Mouse (Mus musculus): ENCODE measurements around the gene Ccdc107.

The Ccdc107 gene

DNA sequence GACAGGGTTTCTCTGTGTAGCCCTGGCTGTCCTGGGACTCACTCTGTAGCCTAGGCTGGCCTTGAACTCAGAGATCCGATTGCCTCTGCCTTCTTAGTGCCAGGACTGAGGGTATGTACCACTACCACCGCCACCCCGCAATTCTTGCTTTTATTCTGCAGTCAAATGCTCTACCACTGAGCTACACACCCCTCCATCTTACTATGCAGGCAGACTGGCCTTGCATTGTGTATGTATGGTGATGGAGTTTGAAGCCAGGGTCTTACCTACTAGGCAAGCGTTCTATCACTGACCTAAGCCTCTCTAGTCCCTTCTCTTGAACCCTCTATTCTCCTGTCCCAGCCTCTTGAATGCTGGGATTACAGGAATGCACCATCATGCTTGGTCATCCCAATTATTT, 20.6 kb downstream of the Ccdc107 start:
- no peak for DNase-seq

DNA sequence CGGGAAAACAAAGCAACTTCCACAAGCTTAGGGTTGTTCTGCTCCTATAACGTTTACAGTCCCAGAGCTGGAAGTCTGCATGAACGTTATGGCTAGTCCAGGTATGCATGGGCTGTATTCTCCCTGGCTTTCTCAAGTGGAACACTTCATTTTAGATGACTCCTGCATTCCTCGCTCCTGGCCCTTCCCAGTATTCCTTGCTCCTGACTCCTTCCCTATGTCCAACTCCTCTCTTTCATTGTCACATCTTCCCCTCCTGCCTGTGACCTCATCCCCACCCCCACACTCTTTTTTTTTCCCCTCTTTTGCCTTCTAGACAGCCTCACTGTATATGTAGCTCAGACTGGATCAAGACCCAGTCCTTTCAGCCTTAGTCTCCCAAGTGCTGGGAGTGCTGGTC, 21.1 kb downstream of the Ccdc107 start:
- DNase-seq = no peak

DNA sequence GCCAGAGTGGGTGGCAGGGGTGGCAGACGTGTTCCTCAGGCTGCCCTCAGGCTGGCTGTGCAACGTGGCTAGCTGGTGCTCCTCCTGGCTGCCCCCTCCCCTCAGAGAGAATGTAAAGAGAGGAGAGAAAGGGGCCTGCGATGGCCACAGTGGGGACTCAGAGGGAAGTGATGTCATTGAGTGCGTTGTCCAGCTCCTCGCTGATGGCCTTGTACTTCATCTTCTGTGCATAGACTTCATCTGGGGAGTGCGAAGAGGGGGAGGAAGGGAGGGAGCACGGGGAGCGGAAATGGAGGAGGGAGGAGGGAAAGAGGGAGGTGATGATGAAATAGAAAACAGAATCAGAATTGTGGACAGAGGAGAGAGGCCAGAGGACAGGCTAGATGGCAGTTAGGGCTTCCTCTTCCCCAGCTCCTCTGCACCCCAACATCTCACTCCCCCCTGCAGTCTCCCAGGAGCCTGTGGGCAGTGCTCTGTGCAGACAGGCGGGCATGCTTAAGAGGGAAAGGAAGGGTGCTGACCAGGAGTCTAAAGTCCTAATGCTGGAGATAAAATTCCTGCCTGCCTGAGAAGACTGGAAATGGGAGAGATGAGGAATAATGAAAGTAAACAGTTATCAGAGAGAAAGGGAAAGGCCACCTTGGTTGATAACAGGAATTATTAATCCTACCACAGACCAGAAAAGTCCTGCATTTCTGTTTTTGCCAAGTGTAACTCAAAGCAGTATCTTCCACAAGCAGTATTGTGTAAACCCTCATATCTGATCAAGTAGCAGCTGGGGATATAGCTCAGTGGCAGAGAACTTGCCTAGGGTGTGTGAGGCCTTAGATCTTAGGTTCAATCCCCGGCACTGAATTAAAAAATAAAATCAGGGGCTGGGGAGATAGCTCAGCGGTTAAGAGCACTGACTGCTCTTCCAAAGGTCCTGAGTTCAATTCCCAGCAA, 23.3 kb downstream of the Ccdc107 start:
- DNase-seq = no peak

DNA sequence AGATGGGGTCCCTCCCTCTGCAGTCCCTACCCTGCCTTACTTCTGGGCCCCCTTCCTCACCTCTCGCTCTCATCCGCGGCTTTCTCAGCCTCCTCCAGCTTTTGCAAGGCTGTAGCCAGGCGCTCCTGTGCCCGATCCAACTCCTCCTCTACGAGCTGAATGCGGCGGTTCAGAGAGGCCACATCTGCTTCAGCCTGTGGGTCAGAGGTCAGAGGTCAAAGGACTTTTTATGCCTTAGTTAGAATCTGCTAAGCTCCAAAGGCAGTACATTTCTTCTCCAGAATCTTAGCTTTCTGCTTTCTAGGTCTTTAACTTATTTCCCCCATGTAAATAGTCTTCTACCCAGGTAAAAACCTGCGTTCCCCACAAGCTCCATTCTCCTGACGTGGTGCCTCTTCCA, 26.9 kb downstream of the Ccdc107 start:
- DNase-seq = no peak

DNA sequence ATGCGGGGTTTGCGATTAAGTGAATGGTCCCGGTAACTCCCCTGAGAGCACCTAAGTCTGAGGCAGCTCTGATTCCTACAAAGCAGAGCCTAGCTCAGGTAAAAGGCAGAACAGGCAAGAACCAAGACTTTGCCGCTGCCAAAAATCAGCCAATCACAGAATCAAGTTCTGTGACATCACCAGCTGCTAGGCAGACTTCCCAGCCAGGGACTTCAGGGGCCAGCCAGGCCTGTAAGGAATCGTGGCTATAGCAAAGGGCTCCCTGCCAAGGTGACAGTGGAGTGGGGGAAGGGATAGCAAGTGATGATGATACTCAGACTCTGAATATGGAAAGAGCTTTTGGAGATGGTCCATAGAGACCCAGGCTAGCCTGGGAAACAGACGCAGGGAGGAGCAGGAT, 27.3 kb downstream of the Ccdc107 start:
- peak; percentile 94 for DNase-seq

DNA sequence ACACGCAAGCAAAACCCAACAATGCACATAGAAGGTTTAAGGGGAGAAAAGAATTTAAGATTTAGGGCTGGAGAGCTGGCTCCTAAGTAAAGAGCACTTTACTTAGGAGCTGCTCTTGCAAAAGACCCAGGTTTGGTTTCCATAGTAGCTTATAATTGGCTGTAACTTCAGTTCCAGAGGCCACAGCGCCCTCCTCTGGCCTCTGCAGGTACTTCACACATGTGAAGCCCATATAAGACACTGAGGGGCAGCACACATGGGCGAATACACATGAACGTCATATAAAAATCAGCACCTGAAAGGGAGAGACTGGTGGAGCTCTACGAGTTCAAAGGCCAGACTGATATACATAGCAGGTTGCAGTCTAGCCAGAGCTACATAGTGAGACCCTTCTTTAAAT, 35.2 kb downstream of the Ccdc107 start:
- DNase-seq = no peak

DNA sequence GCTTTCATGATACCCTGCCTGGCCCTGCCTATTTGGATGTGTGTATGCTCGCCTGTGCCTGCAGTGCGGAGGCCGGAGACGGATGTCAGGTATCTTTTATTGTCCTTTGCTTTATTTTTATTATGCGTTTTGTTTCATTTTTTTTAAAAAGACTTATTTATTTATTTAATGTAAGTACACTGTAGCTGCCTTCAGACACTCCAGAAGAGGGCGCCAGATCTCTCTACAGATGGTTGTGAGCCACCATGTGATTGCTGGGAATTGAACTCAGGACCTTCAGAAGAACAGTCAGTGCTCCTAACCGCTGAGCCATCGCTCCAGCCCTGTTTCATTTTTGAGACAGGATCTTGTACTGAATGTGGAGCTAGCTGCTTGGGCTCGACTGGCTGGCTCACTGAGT, 35.8 kb downstream of the Ccdc107 start:
- peak in 1 of 2 experiments; percentile 48 for DNase-seq

DNA sequence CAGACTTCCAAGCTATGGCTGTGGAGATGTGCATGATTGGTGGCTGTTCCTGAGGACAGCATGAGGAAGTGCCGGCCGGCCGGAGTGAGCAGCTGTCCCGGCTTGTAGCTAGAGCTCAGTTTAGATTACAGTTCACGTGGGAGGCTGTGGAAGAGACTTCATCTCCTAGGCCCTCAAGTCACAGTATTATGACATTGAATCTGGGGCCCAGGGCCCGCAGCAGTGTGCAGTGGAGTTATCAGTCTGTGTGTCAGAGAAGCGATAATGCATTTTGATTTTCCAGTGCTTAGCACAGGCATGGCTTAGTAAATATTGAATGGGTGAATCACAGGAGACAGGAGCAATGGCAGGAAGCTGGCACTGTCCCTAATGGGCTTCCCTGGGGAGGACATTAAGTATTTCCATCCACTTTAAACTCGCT, 37.4 kb downstream of the Ccdc107 start:
- no peak for DNase-seq

DNA sequence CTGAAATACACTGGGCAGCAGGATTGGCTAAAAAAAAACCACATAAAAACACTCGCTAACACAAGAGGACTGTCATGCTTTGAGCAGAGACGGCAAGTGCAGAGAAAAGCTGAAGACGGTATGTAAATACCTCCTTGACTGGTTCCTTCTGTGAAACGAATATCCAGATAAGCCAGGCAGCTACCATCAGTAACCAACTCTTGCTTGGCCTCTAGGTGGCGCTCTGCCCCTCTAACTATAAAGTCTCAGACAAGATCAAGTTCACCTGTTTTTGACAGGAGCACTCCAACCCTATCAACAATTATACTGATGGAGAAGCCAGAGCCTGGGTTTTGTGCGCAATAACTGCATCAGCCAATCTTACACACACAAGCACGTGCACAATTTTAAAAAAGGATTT, 37.9 kb downstream of the Ccdc107 start:
- peak; percentile 79 to 89 for DNase-seq

DNA sequence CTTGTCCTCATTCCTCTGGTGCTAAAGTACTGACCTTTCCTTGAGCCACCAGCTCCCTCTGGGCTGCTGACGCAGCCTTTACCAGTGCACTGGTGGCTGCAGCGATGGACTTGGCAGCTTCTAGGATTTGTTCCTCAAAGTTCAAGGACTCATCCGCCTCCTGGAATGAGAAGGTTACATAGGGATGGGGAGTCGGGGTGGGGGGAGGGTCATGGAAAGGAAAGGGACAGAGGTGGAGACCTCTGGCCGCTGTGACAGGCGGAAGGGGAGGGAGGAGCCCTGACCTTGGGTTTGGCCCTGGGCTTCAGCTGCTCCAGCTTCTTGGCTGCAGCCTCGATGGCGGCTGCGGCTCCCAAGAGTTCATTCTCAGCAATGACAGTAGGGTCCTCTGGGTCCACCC, 40.6 kb downstream of the Ccdc107 start:
- DNase-seq = no peak

DNA sequence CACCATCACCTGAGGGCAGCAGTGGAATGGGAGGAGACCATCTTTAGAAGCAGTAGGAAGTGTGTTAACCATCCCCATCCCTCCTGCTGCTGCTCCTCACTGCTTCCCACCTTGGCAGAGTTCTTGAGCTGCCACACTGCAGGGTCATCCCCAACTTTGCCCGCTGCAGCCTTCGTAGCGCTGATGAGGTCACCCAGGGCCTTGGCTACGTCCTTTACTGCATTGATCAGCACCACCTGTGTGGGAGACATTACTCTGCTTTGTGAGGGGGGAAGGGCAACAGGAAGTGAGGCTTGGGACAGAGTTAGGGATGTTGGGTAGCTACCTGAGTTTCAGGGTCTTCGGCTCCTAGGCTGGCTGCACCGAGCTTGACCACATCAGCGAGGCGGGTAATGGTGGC, 42.9 kb downstream of the Ccdc107 start:
- no peak for DNase-seq

DNA sequence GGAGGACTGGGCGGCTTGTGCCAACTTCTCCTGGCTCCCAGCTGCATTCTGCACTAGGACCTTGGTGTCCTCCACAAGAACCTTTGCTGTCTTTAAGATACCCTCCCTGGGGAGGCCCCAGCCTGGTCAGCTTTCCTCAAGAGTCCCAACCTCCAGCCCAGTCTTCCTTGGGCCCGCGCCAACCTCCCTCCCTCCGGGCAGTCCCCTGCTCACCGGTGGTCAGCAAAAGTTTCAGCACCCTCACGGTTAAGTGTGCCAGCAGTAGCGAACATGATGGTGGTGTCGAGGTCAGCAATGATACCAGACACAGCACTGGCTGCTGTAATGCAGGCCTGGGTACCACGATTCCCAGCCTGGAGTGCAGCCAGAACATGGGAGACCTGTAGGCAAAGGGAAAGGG, 43.3 kb downstream of the Ccdc107 start:
- no peak for DNase-seq

DNA sequence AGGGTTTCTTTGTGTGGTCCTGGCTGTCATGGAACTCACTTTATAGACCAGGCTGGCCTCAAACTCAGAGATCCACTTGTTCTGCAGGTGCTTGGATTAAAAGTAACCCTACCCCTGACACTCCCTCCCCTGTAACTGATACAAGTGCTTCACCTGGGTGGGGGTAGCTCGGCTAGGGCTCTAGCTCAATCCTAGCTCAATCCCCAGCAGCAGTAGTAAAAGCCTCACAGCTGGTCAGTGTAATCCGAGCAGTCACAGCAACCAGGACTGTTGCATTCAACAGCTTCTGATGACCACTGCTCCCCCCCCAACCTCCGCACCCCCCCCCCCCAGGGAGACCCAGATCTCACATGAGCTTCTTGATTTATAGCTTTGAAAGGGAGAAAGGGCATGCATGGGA, 49.3 kb downstream of the Ccdc107 start:
- no peak for DNase-seq

Measured in cerebellum, postnatal 25 days (tissue).